Mouse (Mus musculus): ENCODE data around the gene Bbx. TPM values are rescaled to one million over a fixed set of nuclear protein-coding genes. Genes with fewer than 3 reads are reported as not detected.

Gene Bbx
- polyA plus RNA-seq, 2 experiments: 1.8 to 3.4 TPM

DNA sequence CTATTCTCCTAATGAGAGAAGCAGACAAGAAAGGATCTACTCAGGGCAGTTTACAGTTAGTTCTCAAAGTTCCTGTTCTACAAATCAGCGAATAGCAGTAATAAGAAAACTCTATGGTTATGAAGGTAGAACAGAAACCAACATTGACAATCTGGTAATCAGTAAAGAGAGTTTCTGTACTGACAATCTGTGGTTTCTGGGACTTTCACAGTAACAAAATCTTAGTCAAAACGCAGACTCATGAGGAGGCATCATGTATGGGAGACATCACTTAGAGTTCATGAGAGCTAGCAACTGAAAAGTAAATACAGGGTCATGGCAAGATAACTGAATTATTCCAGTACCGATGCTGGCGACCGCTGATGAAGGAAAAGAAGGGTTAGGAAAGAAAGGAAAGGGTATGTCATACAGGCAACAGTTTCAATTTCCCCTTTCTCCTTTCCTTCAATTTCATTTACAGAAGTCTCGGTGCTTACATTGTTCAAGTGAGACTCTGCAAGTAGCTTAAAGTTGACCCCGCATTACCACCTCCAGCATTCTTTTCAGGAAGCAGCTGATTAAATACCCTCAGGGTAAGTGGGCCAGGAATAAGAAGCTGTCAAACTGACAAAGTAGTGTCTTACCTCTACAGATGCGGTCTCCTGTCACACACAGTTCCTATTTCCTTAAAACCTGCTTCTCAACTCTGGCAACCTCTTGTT is 133.3 kb downstream of the Bbx start:
- no peak for ATAC-seq (ENCODE audit: insufficient read depth)

DNA sequence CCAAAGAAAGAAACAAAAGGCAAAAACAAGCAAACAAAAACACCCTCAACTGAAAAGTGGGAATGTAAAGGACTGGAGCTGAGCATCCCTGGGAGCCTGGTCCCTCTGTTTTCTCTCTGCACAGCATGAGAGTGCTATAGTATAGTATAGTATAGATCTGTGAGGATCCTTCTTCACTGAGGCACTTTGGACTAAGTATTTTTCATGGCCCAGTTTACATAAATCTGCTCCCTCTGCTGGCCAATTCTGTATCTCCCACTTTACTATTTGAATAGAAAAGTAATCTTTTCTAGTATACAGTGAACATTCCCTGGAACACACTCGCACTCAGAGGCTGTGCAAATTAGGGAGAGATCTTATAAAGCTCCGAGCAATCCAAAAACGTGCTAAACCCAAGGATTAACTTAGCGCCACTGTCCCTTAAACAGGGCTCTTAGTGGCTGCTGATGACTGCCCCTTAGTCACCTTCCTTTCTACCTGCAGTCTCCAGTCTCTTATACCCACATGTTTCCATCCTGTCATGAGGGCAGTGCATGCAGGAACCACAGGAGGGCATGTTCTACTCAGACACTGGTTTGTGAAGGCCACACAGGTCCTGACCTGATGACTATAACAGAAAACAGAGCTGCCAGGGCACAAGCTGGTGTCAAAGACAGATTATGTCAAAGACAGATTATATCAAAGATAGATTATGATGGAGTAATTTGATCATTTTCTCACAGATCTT is 138.5 kb downstream of the Bbx start:
- Histone ChIP-seq H3K27ac (no peak overlapping the region), H3K4me2 (ENCODE audit: low read depth) (no peak overlapping the region), H3K9me3 (ENCODE audit: control insufficient read depth, low read length) (no peaks in the 10 kb centered on the region), H3K4me1 (replicated peaks; ENCODE audit: control insufficient read depth in 2 of 2, insufficient read depth in 2 of 2, low read length in 1 of 2) (no peaks in the 10 kb centered on the region), H3K9ac (replicated peaks) (no peak overlapping the region), H3K36me3 (replicated peaks; ENCODE audit: control insufficient read depth, insufficient read depth, low read depth) (no peaks in the 10 kb centered on the region), H3K4me3 (ENCODE audit: insufficient read depth in 1 of 2, low read depth in 2 of 2, low read length in 2 of 2) (no peak overlapping the region), H3K27me3 (ENCODE audit: control insufficient read depth, insufficient read depth, low read length) (no peaks in the 10 kb centered on the region)
- ATAC-seq (ENCODE audit: insufficient read depth) (no peak), DNase-seq (ENCODE audit: low read depth in 3 of 3, low spot score in 3 of 3) (no peak)
- 53% methylated on average over 4 of the region's 4 CpGs for WGBS (ENCODE audit: insufficient replicate concordance)
- TF ChIP-seq EP300 (IDR thresholded peaks at IDR 0.05; ENCODE audit: low read depth): no peak
- TF ChIP-seq CTCF (IDR thresholded peaks at IDR 0.05; ENCODE audit: low read depth): no peak

More for the DNA sequence above, 133.3 kb downstream of the Bbx start:
- 40% methylated on average over 8 of the region's 8 CpGs for WGBS (ENCODE audit: insufficient replicate concordance)
- H3K4me3 ChIP-seq (ENCODE audit: insufficient read depth in 1 of 2, low read depth in 2 of 2, low read length in 2 of 2): no peak overlapping the region
- DNase-seq (ENCODE audit: low read depth in 3 of 3, low spot score in 3 of 3): no peak
- H3K27me3 ChIP-seq (ENCODE audit: control insufficient read depth, insufficient read depth, low read length): no peaks in the 10 kb centered on the region
- H3K4me1 ChIP-seq (replicated peaks; ENCODE audit: control insufficient read depth in 2 of 2, insufficient read depth in 2 of 2, low read length in 1 of 2): no peaks in the 10 kb centered on the region
- no peak overlapping the region for H3K27ac ChIP-seq
- H3K4me2 ChIP-seq (ENCODE audit: low read depth): no peak overlapping the region
- H3K36me3 ChIP-seq (replicated peaks; ENCODE audit: control insufficient read depth, insufficient read depth, low read depth): no peaks in the 10 kb centered on the region
- no peak for TF ChIP-seq EP300 (IDR thresholded peaks at IDR 0.05; ENCODE audit: low read depth)
- TF ChIP-seq CTCF (IDR thresholded peaks at IDR 0.05; ENCODE audit: low read depth): no peak
- H3K9me3 ChIP-seq (ENCODE audit: control insufficient read depth, low read length): no peaks in the 10 kb centered on the region
- H3K9ac ChIP-seq (replicated peaks): no peak overlapping the region

DNA sequence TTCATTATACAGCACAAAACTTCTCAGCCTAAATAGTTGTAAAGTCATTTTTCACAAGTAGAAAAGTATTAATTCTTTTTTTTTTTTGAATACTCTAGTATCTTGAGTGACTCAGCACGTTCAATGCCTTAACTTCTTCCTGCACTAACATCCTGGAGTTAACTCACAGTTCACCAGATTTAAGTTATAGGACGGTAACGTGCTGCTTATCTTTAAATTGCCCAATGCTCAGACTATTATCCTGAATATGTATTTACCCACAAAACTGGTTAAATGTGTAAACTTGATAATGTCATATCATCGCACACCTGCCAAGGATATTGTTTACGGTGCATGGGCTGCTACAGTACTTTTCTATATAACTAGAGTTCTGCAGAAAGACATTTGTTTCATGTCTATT is 139.4 kb downstream of the Bbx start:
- Histone ChIP-seq H3K4me3 (ENCODE audit: insufficient read depth in 1 of 2, low read depth in 2 of 2, low read length in 2 of 2) (no peak overlapping the region), H3K9me3 (ENCODE audit: control insufficient read depth, low read length) (no peaks in the 10 kb centered on the region), H3K9ac (replicated peaks) (no peak overlapping the region), H3K36me3 (replicated peaks; ENCODE audit: control insufficient read depth, insufficient read depth, low read depth) (no peaks in the 10 kb centered on the region), H3K27me3 (ENCODE audit: control insufficient read depth, insufficient read depth, low read length) (no peaks in the 10 kb centered on the region), H3K27ac (no peak overlapping the region), H3K4me2 (ENCODE audit: low read depth) (no peak overlapping the region), H3K4me1 (replicated peaks; ENCODE audit: control insufficient read depth in 2 of 2, insufficient read depth in 2 of 2, low read length in 1 of 2) (no peaks in the 10 kb centered on the region)
- TF ChIP-seq CTCF (IDR thresholded peaks at IDR 0.05; ENCODE audit: low read depth) (no peak), EP300 (IDR thresholded peaks at IDR 0.05; ENCODE audit: low read depth) (peak; percentile 43; the same call in 1 of the 2 replicates)
- DNase-seq (ENCODE audit: low read depth in 3 of 3, low spot score in 3 of 3): peak in 1 of 3 experiments; percentile 1
- WGBS (ENCODE audit: insufficient replicate concordance): 21% methylated on average over 5 of the region's 5 CpGs
- no peak for ATAC-seq (ENCODE audit: insufficient read depth)

DNA sequence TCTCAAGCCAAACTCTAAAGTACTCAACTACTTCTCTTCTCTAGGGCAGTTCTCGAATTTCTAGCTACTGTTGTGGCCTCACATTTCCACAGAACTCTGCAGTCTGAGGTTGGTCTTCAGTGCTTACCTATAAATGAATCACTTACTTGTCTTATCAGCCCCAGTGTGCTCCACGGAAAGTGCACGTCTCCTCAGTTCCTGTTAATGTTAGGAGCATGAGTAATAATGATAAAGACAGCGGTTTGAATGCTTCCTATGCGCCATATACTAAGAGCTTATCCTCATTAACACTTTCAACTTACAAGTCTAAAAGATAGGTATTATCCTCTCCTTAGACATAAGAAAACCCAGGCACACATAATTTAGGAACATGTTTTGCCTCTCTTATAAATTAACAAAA is 142.4 kb downstream of the Bbx start:
- no peaks in the 10 kb centered on the region for H3K9me3 ChIP-seq (ENCODE audit: control insufficient read depth, low read length)
- no peak overlapping the region for H3K4me3 ChIP-seq (ENCODE audit: insufficient read depth in 1 of 2, low read depth in 2 of 2, low read length in 2 of 2)
- ATAC-seq (ENCODE audit: insufficient read depth) (no peak), DNase-seq (ENCODE audit: low read depth in 3 of 3, low spot score in 3 of 3) (no peak)
- no peaks in the 10 kb centered on the region for H3K27me3 ChIP-seq (ENCODE audit: control insufficient read depth, insufficient read depth, low read length)
- 23% methylated on average over 5 of the region's 5 CpGs for WGBS (ENCODE audit: insufficient replicate concordance)
- H3K27ac ChIP-seq: no peak overlapping the region
- no peak overlapping the region for H3K9ac ChIP-seq (replicated peaks)
- TF ChIP-seq CTCF (IDR thresholded peaks at IDR 0.05; ENCODE audit: low read depth) (no peak), EP300 (IDR thresholded peaks at IDR 0.05; ENCODE audit: low read depth) (no peak)
- no peak overlapping the region for H3K4me2 ChIP-seq (ENCODE audit: low read depth)
- no peaks in the 10 kb centered on the region for H3K4me1 ChIP-seq (replicated peaks; ENCODE audit: control insufficient read depth in 2 of 2, insufficient read depth in 2 of 2, low read length in 1 of 2)
- H3K36me3 ChIP-seq (replicated peaks; ENCODE audit: control insufficient read depth, insufficient read depth, low read depth): no peaks in the 10 kb centered on the region

DNA sequence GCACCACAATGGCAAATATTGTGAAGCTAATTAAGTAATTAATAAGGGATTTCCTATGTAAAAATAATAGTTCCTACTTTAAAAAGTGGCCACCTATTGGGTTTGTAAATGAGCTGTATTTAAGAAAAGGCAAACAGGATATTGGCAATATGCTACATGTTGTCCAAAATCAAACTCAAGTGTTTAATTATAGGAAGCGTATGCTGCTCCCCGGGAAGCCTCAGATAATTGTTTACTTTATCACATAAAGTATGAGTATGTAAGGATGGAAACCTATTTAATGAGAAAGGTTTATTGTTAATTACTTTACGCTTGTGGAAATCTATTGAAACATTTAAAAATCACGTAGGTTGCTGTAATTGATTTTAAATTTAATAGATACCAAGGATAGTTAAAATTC is 159.4 kb downstream of the Bbx start:
- H3K4me1 ChIP-seq (replicated peaks; ENCODE audit: control insufficient read depth in 2 of 2, insufficient read depth in 2 of 2, low read length in 1 of 2): no peaks in the 10 kb centered on the region
- no peaks in the 10 kb centered on the region for H3K36me3 ChIP-seq (replicated peaks; ENCODE audit: control insufficient read depth, insufficient read depth, low read depth)
- H3K9ac ChIP-seq (replicated peaks): no peak overlapping the region
- ATAC-seq (ENCODE audit: insufficient read depth) (no peak), DNase-seq (ENCODE audit: low read depth in 3 of 3, low spot score in 3 of 3) (no peak)
- no peaks in the 10 kb centered on the region for H3K27me3 ChIP-seq (ENCODE audit: control insufficient read depth, insufficient read depth, low read length)
- no peaks in the 10 kb centered on the region for H3K9me3 ChIP-seq (ENCODE audit: control insufficient read depth, low read length)
- no peak for TF ChIP-seq CTCF (IDR thresholded peaks at IDR 0.05; ENCODE audit: low read depth)
- no peak for TF ChIP-seq EP300 (IDR thresholded peaks at IDR 0.05; ENCODE audit: low read depth)
- WGBS (ENCODE audit: insufficient replicate concordance): 77% methylated on average over 4 of the region's 4 CpGs
- H3K4me3 ChIP-seq (ENCODE audit: insufficient read depth in 1 of 2, low read depth in 2 of 2, low read length in 2 of 2): no peak overlapping the region
- H3K27ac ChIP-seq: no peak overlapping the region
- no peak overlapping the region for H3K4me2 ChIP-seq (ENCODE audit: low read depth)

All from liver, embryonic 14.5 days (tissue).